Mouse (Mus musculus): Measurements from ENCODE around the gene Kcnq2.

Kcnq2 gene

GRCm38 (mm10) chr2:181134591-181135445 lies at the start of gene Kcnq2:
TSS of gene Kcnq2 (minus strand) at chr2:181135300.
- DNase-seq: no peak

- no peak for DNase-seq
These were observed 45.8 kb upstream of the Kcnq2 start for GRCm38 (mm10) chr2:181180898-181181297.

GRCm38 (mm10) chr2:181178471-181178870 lies 43.4 kb upstream of the Kcnq2 start:
- no peak for DNase-seq

- DNase-seq: no peak
These were observed 42.9 kb upstream of the Kcnq2 start for GRCm38 (mm10) chr2:181178015-181178414.

- DNase-seq: no peak
These were observed 39.5 kb upstream of the Kcnq2 start for GRCm38 (mm10) chr2:181174646-181175045.

DNA sequence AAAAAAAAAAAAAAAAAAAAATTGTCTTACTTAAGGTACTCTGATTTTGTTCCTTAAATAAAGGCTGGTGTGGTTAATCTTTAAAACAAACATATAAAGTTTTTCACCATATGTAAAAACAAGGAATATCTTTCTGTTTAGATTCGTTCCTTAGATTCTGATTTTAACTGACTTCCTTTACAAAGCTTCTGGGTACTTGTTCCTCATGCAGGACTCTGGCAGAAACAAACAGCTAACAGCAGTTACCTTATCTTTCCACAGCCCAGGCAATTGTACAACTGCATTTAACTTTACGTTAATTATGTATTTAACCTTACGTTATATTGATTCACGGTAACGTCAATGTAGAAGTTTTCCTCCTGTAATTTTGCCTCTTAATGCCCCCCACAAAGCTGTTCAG lies 31.4 kb upstream of the Kcnq2 start:
- no peak for DNase-seq

DNA sequence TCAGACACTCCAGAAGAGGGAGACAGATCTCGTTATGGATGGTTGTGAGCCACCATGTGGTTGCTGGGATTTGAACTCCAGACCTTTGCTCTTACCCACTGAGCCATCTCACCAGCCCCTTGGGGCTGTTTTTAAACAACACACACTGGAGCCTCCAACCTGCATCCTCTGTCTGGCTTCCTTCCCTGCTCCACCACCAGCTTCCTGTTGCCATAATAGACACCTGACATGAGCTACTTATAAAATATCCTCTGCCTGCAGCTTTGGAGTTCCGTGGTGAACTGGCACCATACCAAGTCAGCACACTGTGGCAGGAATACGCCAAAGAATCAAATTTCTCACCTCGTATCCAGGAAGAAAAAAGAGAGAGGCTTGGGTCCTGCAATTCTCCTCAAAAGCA lies 25.7 kb upstream of the Kcnq2 start:
- DNase-seq: no peak

DNA sequence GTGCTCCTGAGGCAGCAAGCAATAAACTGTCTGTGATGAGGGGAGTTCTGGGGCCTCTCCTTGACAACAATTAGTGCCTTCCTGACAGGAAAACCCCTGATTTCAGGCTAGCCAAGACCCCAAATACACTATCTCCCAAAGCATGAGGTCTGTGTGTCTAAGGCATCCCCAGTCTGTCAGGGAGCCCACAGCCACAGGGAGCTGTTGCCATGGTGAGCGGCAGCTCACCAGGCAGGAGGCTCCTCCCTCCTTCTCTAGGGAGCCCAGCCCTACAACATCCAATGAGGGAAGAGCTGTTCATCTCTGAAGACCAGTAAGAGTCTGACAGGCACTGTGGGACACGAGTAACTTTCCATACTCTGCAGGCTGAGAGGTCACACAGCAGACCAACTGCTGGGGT lies 24.7 kb upstream of the Kcnq2 start:
- no peak for DNase-seq

DNA sequence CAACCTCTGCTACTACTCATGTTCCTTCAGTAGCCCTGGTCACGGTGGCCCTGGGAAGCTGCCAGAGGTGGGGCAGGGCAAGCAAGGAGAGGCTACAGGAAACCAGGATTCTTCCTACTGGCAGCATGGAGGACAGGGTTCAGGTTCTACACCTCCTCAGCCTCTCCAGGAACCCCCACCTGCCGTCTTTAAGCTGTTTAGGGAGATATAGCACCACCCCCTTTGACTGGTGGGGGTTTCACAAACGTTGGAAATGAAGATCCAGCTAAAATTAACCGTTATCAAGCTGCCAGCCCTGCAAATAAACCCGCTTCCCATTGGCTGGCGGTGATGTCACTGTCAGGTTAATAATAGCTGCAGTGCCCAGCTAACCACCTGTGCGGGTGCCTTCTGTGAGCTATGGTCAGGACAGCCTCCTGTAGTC lies 24.0 kb upstream of the Kcnq2 start:
- no peak for DNase-seq

DNA sequence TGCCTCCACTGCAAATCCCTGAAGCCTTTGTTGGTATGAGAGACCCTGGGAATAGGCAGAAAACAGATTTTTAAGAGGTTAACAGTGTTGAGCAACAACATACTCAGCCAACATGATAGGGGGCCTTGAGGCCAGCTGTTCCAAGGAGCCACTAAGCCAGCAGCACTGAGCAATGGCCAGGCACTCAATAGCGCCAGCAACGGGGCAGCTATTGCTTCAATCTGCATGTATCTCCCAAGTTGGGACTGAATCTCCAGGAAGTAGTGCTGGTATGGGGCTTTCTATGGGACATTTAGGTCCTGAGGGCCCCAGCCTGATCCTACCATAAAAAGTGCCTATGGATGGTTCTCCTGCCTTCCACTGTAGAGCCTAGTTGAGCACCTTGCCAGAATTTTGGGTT lies 23.4 kb upstream of the Kcnq2 start:
- DNase-seq: no peak

- DNase-seq: no peak
These were observed 22.7 kb upstream of the Kcnq2 start for GRCm38 (mm10) chr2:181157716-181158302.

GRCm38 (mm10) chr2:181157180-181157579 lies 22.1 kb upstream of the Kcnq2 start:
- DNase-seq: no peak

DNA sequence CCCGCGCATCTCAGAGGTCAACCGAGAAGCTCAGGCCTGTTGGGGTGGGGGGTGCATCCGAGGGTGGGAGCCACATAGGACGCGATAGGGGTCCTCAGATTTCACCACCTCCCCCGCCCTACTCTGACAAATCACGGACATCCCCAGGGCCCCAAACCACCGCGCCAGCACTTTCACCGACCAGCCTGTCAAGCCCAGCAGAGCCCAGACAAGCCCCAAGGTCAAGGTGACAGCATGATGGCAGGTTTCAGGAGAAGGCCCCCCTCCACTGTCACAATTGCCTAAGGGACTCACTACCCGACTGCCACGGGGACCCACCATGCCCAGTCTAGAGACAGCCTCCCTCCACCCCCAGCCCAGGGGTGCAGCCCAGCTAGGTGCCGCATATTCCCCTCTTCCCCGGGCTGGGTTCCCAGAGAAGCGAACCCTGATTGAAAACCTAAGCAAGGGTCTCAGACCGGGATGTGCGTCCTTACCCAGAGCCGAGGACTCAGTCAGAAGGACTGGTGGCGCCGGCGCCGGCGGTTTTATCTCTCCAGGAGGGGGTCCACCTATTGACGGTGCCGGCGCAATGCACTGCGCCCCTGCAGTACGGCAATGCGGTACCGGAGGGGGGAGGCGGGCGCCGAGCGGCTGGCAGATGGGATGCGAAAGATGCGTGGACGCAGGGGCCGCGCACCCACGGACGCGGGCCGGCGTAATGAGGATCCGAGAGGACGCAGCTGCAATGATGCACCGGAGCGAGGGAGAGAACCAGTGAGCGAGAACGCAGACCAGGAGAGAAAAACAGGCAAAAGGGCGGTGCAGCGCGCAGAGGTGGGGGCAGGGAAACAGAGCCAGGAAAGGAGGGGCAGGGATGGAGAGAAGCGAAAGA lies 21.4 kb upstream of the Kcnq2 start, which contains the start of gene Eef1a2:
TSS of gene Eef1a2 (minus strand) at position 767 of the 874 bp plus-strand sequence.
- no peak for DNase-seq

- no peak for DNase-seq
These were observed 20.7 kb upstream of the Kcnq2 start for GRCm38 (mm10) chr2:181155801-181156200.

DNA sequence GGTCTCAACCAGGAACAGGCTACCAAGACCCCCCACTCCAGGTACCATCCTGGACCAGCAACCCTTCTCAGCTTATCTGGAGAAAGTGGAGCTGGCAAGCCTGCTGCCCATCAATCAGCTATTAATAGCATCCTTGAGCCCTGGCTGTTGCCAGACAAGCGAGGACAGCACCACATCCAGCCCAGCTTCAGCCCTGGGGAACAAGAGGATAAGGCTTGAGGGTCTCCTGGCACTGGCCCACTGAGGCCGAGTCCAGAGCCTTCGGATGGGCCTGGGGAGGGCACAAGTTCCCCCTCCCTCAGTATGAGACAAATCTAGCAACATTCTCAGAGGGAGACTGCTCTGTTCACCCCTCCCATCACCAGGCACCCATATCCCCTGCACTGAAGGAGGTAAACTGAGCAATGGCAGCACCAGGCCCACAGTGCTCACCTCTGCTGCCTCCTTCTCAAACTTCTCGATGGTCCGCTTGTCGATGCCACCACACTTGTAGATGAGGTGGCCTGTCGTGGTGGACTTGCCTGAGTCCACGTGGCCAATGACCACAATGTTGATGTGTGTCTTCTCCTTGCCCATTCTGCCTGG lies 19.8 kb upstream of the Kcnq2 start:
- no peak for DNase-seq

- no peak for DNase-seq
These were observed 19.3 kb upstream of the Kcnq2 start for GRCm38 (mm10) chr2:181154361-181154760.

DNA sequence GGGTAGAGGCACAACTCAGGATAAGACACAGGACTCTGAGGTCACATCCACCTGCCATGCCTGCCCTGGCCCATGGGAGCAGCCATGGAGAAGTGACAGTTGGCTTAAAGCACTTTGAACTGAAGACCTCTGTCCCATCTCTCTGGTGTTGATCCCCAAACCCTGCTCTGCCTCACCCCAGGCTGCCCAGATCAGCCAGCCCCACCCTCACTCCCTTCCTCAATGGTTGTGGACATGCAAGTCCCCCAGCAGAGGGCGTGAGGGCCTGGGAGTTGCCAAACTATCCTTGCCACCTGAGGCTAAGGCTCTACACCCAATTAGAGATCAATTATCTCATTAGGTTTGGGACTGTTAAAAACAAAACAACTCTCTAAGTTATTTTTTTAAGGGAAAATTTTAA lies 18.7 kb upstream of the Kcnq2 start:
- DNase-seq: peak; percentile 4 to 58

- no peak for DNase-seq
These were observed 18.0 kb upstream of the Kcnq2 start for GRCm38 (mm10) chr2:181153131-181153530.

DNA sequence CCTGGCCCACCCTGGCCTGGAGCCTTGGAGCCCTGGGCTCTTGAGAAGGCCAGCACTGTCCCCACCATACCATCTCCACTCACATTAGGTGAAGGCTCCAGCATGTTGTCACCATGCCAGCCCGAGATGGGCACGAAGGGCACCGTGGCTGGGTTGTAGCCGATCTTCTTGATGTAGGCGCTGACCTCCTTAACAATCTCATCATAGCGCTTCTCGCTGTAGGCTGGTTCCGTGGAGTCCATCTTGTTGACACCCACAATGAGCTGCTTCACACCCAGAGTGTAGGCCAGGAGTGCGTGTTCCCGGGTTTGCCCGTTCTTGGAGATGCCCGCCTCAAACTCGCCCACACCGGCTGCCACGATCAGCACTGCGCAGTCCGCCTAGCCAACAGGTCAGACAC lies 17.6 kb upstream of the Kcnq2 start:
- DNase-seq: no peak

DNA sequence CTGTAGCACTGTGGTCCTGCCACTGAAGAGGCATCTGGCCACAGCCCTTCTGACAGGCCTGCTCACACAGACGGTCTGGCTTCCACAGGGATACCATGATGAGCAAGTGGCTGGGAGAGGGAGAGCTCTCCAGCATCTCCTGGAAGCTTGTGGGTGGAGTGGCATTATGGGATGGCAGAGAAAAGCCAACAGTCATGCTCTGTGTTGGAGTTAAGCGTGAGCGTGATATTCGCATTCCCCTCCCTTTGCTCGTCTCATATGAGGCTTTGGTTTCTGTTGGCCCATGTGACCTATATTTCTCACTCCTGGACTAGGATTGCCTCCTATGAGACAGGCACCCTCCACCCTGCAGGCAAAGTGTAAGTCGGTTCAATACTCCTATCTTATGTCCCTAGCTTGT lies 15.2 kb upstream of the Kcnq2 start:
- no peak for DNase-seq

GRCm38 (mm10) chr2:181148318-181148955 lies 13.3 kb upstream of the Kcnq2 start:
- DNase-seq: no peak

- peak; percentile 49 to 73 for DNase-seq
These were observed 12.6 kb upstream of the Kcnq2 start for GRCm38 (mm10) chr2:181147546-181148317.

All from kidney, postnatal 36 days (tissue).